Mouse (Mus musculus): ENCODE data around the gene Myo15. TPM values are rescaled to one million over a fixed set of nuclear protein-coding genes. Genes with fewer than 3 reads are reported as not detected.

Myo15 gene
- polyA plus RNA-seq (2015; fragmentation: Illumina TruSeq; extraction: RNeasy Lipid Tissue Mini Kit (QIAGEN cat#74804); ENCODE audit: insufficient read depth, low replicate concordance), result 0.14 TPM

DNA sequence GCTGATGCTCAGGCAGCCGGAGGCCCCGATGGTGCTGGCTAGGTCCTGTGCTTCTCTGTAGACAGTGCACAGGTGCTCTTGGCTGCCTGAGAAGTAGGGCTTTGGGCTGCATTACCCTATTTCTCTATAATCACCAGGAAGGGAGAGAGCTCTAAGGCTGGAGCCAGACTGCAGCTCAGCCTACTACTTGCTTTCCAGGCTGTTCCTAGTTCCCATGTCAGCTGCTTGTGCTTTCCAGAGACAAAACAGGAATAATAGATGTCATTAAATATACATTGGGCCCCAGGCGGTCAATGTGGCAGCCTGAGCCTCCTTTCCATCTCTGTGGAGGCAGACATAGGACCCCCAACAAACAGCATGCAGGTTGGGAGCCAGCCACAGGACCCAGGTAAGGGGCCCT lies at the start of gene Myo15:
Gene Myo15, plus strand, starts transcription at position 301 of the 400 bp plus-strand sequence.

GRCm38 (mm10) chr11:60454080-60454744 lies 14.9 kb upstream of the Myo15 start, which contains the start of gene Drg2:
Gene Drg2 (plus strand): TSS chr11:60454591.

GRCm38 (mm10) chr11:60536180-60536858 lies 67.2 kb downstream of the Myo15 start, which contains the start of gene Alkbh5:
Gene Alkbh5 (plus strand): TSS chr11:60536381.

Other genes with a start within 250 kb of the Myo15 start
- 19.8 TPM for gene Srebf1, start 246.8 kb upstream of the Myo15 start, polyA plus RNA-seq (2015; fragmentation: Illumina TruSeq; extraction: RNeasy Lipid Tissue Mini Kit (QIAGEN cat#74804); ENCODE audit: insufficient read depth, low replicate concordance)
- gene Tom1l2, start 116.4 kb upstream of the Myo15 start, polyA plus RNA-seq (2015; fragmentation: Illumina TruSeq; extraction: RNeasy Lipid Tissue Mini Kit (QIAGEN cat#74804); ENCODE audit: insufficient read depth, low replicate concordance), result 21.1 TPM
- gene Drc3, start 116.0 kb upstream of the Myo15 start, polyA plus RNA-seq (2015; fragmentation: Illumina TruSeq; extraction: RNeasy Lipid Tissue Mini Kit (QIAGEN cat#74804); ENCODE audit: insufficient read depth, low replicate concordance), result 0.36 TPM
- 23.6 TPM for gene Gid4, start 52.2 kb upstream of the Myo15 start, polyA plus RNA-seq (2015; fragmentation: Illumina TruSeq; extraction: RNeasy Lipid Tissue Mini Kit (QIAGEN cat#74804); ENCODE audit: insufficient read depth, low replicate concordance)
- gene Atpaf2, start 50.9 kb upstream of the Myo15 start, polyA plus RNA-seq (2015; fragmentation: Illumina TruSeq; extraction: RNeasy Lipid Tissue Mini Kit (QIAGEN cat#74804); ENCODE audit: insufficient read depth, low replicate concordance), result 24.9 TPM
- gene Drg2, start 14.7 kb upstream of the Myo15 start, polyA plus RNA-seq (2015; fragmentation: Illumina TruSeq; extraction: RNeasy Lipid Tissue Mini Kit (QIAGEN cat#74804); ENCODE audit: insufficient read depth, low replicate concordance), result 37.8 TPM
- gene Alkbh5, start 67.0 kb downstream of the Myo15 start, polyA plus RNA-seq (2015; fragmentation: Illumina TruSeq; extraction: RNeasy Lipid Tissue Mini Kit (QIAGEN cat#74804); ENCODE audit: insufficient read depth, low replicate concordance), result 38.1 TPM
- gene Llgl1, start 230.4 kb downstream of the Myo15 start, polyA plus RNA-seq (2015; fragmentation: Illumina TruSeq; extraction: RNeasy Lipid Tissue Mini Kit (QIAGEN cat#74804); ENCODE audit: insufficient read depth, low replicate concordance), result 6.9 TPM